Mouse (Mus musculus) liver, postnatal 0 days (tissue): ENCODE results near the gene Gstm5. TPM values are rescaled to one million over a fixed set of nuclear protein-coding genes. Genes with fewer than 3 reads are reported as not detected.

Source experiments
- ATAC-seq: fragments of 200-750 bp; cut with Nextera tagmentation; 2 replicates; pipeline ENCODE4 v1.8.0; 2017; ENCODE audit warnings: mild to moderate bottlenecking, moderate library complexity
- DNase-seq: peaks from one replicate; pipeline ENCODE4 v3.0.0-alpha.2; 2016
- H3K27ac ChIP-seq: fragments of 300-500 bp; sonication (generic); 2 replicates; pipeline ENCODE4 v1.5.1; 2014; ENCODE audit warnings: antibody characterized with exemption, moderate library complexity, mild to moderate bottlenecking, low read depth
- H3K27me3 ChIP-seq: fragments of 300-500 bp; sonication (generic); 2 replicates; pipeline ENCODE4 v1.6.1; 2014; ENCODE audit warnings: low read length, control low read depth, mixed read lengths; ENCODE audit not compliant: insufficient read depth
- H3K36me3 ChIP-seq: fragments of 300-500 bp; sonication (generic); replicated peaks from 2 replicates; pipeline ENCODE4 v1.6.1; 2014; ENCODE audit warnings: mild to moderate bottlenecking, control low read depth, low read length, moderate library complexity, mixed read lengths; ENCODE audit not compliant: insufficient read depth
- H3K4me1 ChIP-seq: fragments of 300-500 bp; sonication (generic); 2 replicates; pipeline ENCODE4 v1.6.1; 2014; ENCODE audit warnings: antibody characterized with exemption, mild to moderate bottlenecking, control low read depth; ENCODE audit not compliant: insufficient read depth
- H3K4me2 ChIP-seq: fragments of 300-500 bp; sonication (generic); 2 replicates; pipeline ENCODE4 v1.6.1; 2014; ENCODE audit warnings: low read depth, mild to moderate bottlenecking, low read length, moderate library complexity, mixed read lengths
- H3K4me3 ChIP-seq: fragments of 300-500 bp; sonication (generic); 2 replicates; pipeline ENCODE4 v1.5.1; 2014; ENCODE audit warnings: low read depth, low read length
- H3K9ac ChIP-seq: fragments of 300-500 bp; sonication (generic); replicated peaks from 2 replicates; pipeline ENCODE4 v1.6.1; 2014; ENCODE audit warnings: mild to moderate bottlenecking, moderate library complexity
- H3K9me3 ChIP-seq: fragments of 300-500 bp; sonication (generic); 2 replicates; pipeline ENCODE4 v1.6.1; 2016; ENCODE audit warnings: mild to moderate bottlenecking, control low read depth, low read length, mixed read lengths
- CTCF ChIP-seq: sonication (generic); IDR thresholded peaks from 2 replicates; pipeline ENCODE4 v1.5.1; 2016; ENCODE audit warnings: antibody characterized with exemption, low read depth
- EP300 ChIP-seq: IDR thresholded peaks from 2 replicates; pipeline ENCODE4 v1.6.1; 2016; ENCODE audit warnings: antibody characterized with exemption, low read depth, mild to moderate bottlenecking
- WGBS: fragments of 180-500 bp; shearing (Covaris S2); extraction: QIAGEN DNeasy Blood & Tissue Kit; methylation state at CpG from one replicate; pipeline ENCODE4 v1.1.7; 2014; ENCODE audit not compliant: insufficient replicate concordance; 5-methylcytosine and 5-hydroxymethylcytosine counted together
- polyA plus RNA-seq: library from polyadenylated mRNA; unstranded; fragments of >200 nt; fragmentation: Nextera tagmentation; extraction: Ambion mirVana; gene quantifications from 2 replicates; pipeline ENCODE4 v1.2.1, GENCODE M21; 2015

Gstm5 gene
- polyA plus RNA-seq, 1 experiment from 2014 or later, result 134 TPM

GRCm38 (mm10) chr3:107931670-107932069 is 36.0 kb downstream of the Gstm5 start, which contains the start of gene Gstm7:
Gstm7 (minus strand) TSS chr3:107931817.
- no peaks in the 10 kb centered on the region for H3K27me3 ChIP-seq
- ATAC-seq, result peak; percentile 97
- H3K4me1 ChIP-seq, result peaks cover 13% of the 10 kb centered on the region
- H3K4me2 ChIP-seq, result peak within 1 kb of the TSS; percentile 65
- H3K9ac ChIP-seq, result peak within 1 kb of the TSS; percentile 26; the same call in 1 of the 2 replicates
- DNase-seq, result peak; percentile 94
- 7% methylated on average over 10 of the region's 10 CpGs for WGBS
- peak within 1 kb of the TSS; percentile 37 for H3K4me3 ChIP-seq
- H3K9me3 ChIP-seq, result no peaks in the 10 kb centered on the region
- no peaks in the 10 kb centered on the region for H3K36me3 ChIP-seq
- TF ChIP-seq EP300, result peak; percentile 90
- TF ChIP-seq CTCF, result peak; percentile 48
- H3K27ac ChIP-seq, result peak within 1 kb of the TSS; percentile 86

GRCm38 (mm10) chr3:107932128-107932527 is 36.5 kb downstream of the Gstm5 start:
- Histone ChIP-seq H3K9me3 (no peaks in the 10 kb centered on the region), H3K27me3 (no peaks in the 10 kb centered on the region), H3K27ac (peak overlapping the region; percentile 86), H3K4me2 (no peak overlapping the region), H3K4me3 (no peak overlapping the region), H3K36me3 (no peaks in the 10 kb centered on the region), H3K9ac (0 out of 2 replicates have a peak overlapping the region, but pooled peaks have one; percentile 26), H3K4me1 (peaks cover 13% of the 10 kb centered on the region)
- WGBS, result 74% methylated on average over 6 of the region's 6 CpGs
- no peak for TF ChIP-seq CTCF
- TF ChIP-seq EP300, result no peak
- ATAC-seq (0 out of 2 replicates have a peak, but pooled peaks have one; percentile 14), DNase-seq (no peak)

GRCm38 (mm10) chr3:107935268-107935667 is 39.6 kb downstream of the Gstm5 start:
- WGBS, result 74% methylated on average over 3 of the region's 3 CpGs
- no peaks in the 10 kb centered on the region for H3K9me3 ChIP-seq
- no peak for DNase-seq

GRCm38 (mm10) chr3:107935888-107936287 is 40.3 kb downstream of the Gstm5 start:
- 26% methylated on average over 3 of the region's 3 CpGs for WGBS

More at GRCm38 (mm10) chr3:107935268-107935667, 39.6 kb downstream of the Gstm5 start:
- Histone ChIP-seq H3K27ac (no peak overlapping the region), H3K4me1 (peaks cover 15% of the 10 kb centered on the region), H3K4me3 (no peak overlapping the region), H3K9ac (no peak overlapping the region), H3K4me2 (no peak overlapping the region), H3K36me3 (no peaks in the 10 kb centered on the region), H3K27me3 (no peaks in the 10 kb centered on the region)
- no peak for ATAC-seq
- TF ChIP-seq EP300 (no peak), CTCF (no peak)

GRCm38 (mm10) chr3:107939403-107939802 is 43.8 kb downstream of the Gstm5 start:
- no peaks in the 10 kb centered on the region for H3K27me3 ChIP-seq
- no peaks in the 10 kb centered on the region for H3K36me3 ChIP-seq
- H3K4me3 ChIP-seq, result no peak overlapping the region
- no peak overlapping the region for H3K4me2 ChIP-seq
- H3K9me3 ChIP-seq, result no peaks in the 10 kb centered on the region
- peak; percentile 35; the same call in 1 of the 2 replicates for ATAC-seq
- peak; percentile 63 for DNase-seq
- H3K9ac ChIP-seq, result peak overlapping the region; percentile 21; the same call in 1 of the 2 replicates
- TF ChIP-seq CTCF (peak; percentile 90), EP300 (no peak)
- peaks cover 3% of the 10 kb centered on the region; the same call in 1 of the 2 replicates for H3K4me1 ChIP-seq
- H3K27ac ChIP-seq, result no peak overlapping the region
- 24% methylated on average over 3 of the region's 3 CpGs for WGBS

More at GRCm38 (mm10) chr3:107935888-107936287, 40.3 kb downstream of the Gstm5 start:
- Histone ChIP-seq H3K36me3 (no peaks in the 10 kb centered on the region), H3K4me2 (no peak overlapping the region), H3K4me1 (peaks cover 11% of the 10 kb centered on the region), H3K4me3 (no peak overlapping the region), H3K9ac (no peak overlapping the region), H3K9me3 (no peaks in the 10 kb centered on the region), H3K27ac (no peak overlapping the region), H3K27me3 (no peaks in the 10 kb centered on the region)
- DNase-seq (no peak), ATAC-seq (no peak)
- TF ChIP-seq CTCF (no peak), EP300 (no peak)

GRCm38 (mm10) chr3:107939830-107940229 is 44.2 kb downstream of the Gstm5 start:
- TF ChIP-seq CTCF, result no peak
- TF ChIP-seq EP300, result no peak
- Histone ChIP-seq H3K9me3 (no peaks in the 10 kb centered on the region), H3K27ac (no peak overlapping the region), H3K4me3 (no peak overlapping the region), H3K27me3 (no peaks in the 10 kb centered on the region), H3K4me2 (no peak overlapping the region), H3K36me3 (no peaks in the 10 kb centered on the region), H3K9ac (no peak overlapping the region), H3K4me1 (peaks cover 3% of the 10 kb centered on the region; the same call in 1 of the 2 replicates)
- ATAC-seq, result no peak
- WGBS, result 49% methylated on average over 4 of the region's 4 CpGs
- DNase-seq, result no peak
